Mouse (Mus musculus) embryonic fibroblast, embryonic 13.5 days (primary cell): ENCODE results near the gene Col26a1. TPM values are rescaled to one million over a fixed set of nuclear protein-coding genes. Genes with fewer than 3 reads are reported as not detected.

Source experiments
- H3K27ac ChIP-seq: 2 replicates; pipeline ENCODE4 v1.5.1; 2012; ENCODE audit warnings: low read length, control low read depth, inconsistent platforms; ENCODE audit not compliant: insufficient read depth
- H3K4me1 ChIP-seq: 2 replicates; pipeline ENCODE4 v1.6.1; 2011; ENCODE audit warnings: low read length; ENCODE audit not compliant: control insufficient read depth, insufficient read depth
- H3K4me3 ChIP-seq: 2 replicates; pipeline ENCODE4 v1.5.1; 2011; ENCODE audit warnings: mild to moderate bottlenecking, control low read depth, low read length; ENCODE audit not compliant: insufficient read depth
- CTCF ChIP-seq: IDR thresholded peaks from 2 replicates; pipeline ENCODE4 v1.5.1; 2011; ENCODE audit warnings: mild to moderate bottlenecking, control low read depth, low read length, moderate library complexity, borderline replicate concordance; ENCODE audit not compliant: insufficient read depth
- POLR2A ChIP-seq: IDR thresholded peaks from 2 replicates; pipeline ENCODE4 v1.6.1; 2011; ENCODE audit warnings: low read depth, mild to moderate bottlenecking, control low read depth, low read length, moderate library complexity
- polyA plus RNA-seq: library from polyadenylated mRNA; stranded (reverse); fragments of >200 nt; gene quantifications from 2 replicates; pipeline ENCODE4 v1.2.4, GENCODE M21; 2011; ENCODE audit warnings: low read depth; ENCODE audit not compliant: missing spikeins, insufficient read length

Gene Col26a1
- polyA plus RNA-seq, 1 experiment, result 4.4 TPM

DNA sequence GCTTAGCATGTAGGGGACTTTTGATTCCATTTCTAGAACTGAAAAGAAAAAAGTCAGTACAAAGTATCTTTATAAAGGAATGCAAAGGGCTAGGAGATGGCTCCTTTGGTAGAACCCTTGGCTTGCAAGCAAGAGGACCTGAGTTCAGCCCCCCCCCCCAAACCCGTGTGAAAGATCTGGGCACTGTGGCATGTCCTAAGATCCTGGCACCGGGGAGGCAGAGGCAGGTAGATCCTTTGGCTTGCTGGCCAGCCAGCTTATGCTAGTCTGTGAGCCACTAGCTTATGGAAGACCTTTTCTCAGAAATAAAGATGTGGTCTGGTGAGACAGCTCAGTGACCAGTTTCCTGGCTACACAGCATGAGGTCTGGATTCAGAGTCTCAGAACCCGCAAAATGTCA is 31.2 kb upstream of the Col26a1 start:
- Histone ChIP-seq H3K27ac (no peak overlapping the region), H3K4me1 (no peaks in the 10 kb centered on the region), H3K4me3 (no peak overlapping the region)
- no peak for TF ChIP-seq POLR2A

- H3K4me3 ChIP-seq, result peak within 1 kb of the TSS; percentile 86
- no peak within 1 kb of the TSS for H3K27ac ChIP-seq
- no peak for TF ChIP-seq POLR2A
- no peaks in the 10 kb centered on the region for H3K4me1 ChIP-seq
Observed at GRCm38 (mm10) chr5:136907991-136908857, 25.2 kb upstream of the Col26a1 start, which contains the start of gene Ift22. Gene Ift22, plus strand, starts transcription at chr5:136908150.

- Histone ChIP-seq H3K4me1 (no peaks in the 10 kb centered on the region), H3K4me3 (peak overlapping the region; percentile 34), H3K27ac (no peak overlapping the region)
- TF ChIP-seq CTCF (no peak), POLR2A (no peak)
Observed at GRCm38 (mm10) chr5:136907587-136907986, 24.6 kb upstream of the Col26a1 start.

DNA sequence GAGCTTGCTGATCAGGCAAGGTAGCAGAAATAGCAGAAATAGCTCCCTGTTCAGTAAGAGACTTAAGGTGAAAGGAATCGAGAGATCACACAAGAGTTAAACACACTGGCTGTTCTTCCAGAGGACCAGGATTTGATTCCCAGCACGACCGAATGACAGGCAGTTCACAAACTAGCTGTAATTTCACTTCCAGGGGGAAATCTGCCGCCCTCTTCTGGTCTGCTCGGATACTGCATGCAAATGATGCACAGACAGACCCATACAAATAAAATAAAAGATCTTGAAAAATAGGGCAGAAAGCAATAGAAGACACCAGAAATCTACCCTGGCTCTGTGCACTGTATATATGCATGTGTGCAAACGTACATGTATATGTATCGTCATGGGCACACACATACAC is 22.6 kb upstream of the Col26a1 start:
- TF ChIP-seq POLR2A (no peak), CTCF (no peak)
- no peaks in the 10 kb centered on the region for H3K4me1 ChIP-seq
- no peak overlapping the region for H3K4me3 ChIP-seq
- H3K27ac ChIP-seq, result no peak overlapping the region

DNA sequence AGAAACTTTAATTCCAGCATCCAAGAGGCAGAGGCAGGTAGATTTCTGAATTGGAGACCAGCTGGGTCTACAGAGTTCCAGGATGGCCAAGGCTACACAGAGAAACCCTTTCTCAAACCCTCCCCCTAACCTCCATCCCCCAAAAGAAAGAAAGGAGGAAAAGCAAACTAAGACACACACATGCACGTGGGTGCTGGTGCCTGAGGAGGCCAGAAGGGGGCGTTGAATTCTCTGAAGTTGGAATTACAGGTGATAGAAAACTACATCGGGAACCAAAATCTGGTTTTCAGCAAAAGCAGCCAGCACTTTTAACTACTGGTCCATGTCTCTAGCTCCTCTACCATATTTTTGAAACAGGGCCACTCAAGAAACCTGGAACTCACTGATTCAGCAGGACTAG is 21.6 kb upstream of the Col26a1 start:
- TF ChIP-seq POLR2A (no peak), CTCF (no peak)

DNA sequence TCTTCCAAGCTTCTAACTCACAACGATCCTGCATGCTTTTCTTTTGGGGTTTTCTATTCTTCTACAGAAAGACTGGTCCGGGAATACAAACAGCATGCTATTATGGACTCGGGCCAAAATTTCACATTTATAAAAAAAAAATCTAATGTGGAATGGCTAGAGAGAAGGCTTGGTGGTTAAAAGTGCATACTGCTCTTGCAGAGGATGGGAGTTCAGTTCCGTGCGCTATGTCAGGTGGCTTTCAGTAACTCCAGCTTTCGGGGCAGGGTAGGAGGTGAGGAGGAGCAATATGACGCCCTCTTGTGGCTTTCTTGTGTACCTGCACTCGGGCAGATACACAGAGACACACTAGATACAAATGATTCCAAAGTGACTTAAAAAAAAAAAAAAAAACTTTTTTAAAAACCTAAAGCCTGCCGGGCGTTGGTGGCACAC is 12.5 kb upstream of the Col26a1 start:
- H3K4me1 ChIP-seq, result no peaks in the 10 kb centered on the region
- H3K27ac ChIP-seq, result no peak overlapping the region
- TF ChIP-seq CTCF, result no peak
- TF ChIP-seq POLR2A, result no peak
- H3K4me3 ChIP-seq, result no peak overlapping the region

More for the DNA sequence above, 21.6 kb upstream of the Col26a1 start:
- no peak overlapping the region for H3K4me3 ChIP-seq
- H3K27ac ChIP-seq, result no peak overlapping the region
- H3K4me1 ChIP-seq, result no peaks in the 10 kb centered on the region

DNA sequence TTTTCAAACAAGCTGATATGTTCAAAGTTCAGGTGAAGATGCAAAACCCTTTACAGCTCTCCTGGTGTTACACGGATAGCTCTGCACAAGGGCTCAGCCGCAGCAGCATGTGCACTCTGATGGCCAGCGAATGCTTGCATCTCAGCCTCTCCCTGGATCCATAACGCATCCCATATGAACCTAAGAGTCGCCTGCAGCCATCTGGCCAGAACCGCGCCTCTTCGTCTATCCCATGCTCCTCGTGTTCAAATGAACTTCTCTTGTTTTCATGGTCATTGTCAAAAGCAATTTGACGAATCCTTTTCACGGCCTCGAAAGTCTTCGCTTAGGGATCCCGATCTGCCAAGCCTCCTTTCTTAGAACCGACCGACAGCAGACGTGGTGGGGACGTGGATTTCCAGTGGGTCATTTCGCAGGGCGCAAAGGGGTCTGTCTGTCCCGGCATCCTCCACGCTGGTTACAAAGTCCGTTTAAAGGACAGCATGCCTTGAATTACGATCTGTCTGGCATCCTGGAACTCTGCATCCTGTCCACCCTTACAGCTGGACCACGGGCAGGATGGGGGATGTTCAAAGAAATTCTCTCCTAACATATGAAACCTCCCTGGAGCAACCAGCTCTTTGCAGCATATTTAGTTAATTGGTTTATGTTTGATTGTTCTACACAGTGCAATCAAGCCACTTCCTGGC is 12.0 kb upstream of the Col26a1 start:
- Histone ChIP-seq H3K4me1 (no peaks in the 10 kb centered on the region), H3K27ac (no peak overlapping the region), H3K4me3 (no peak overlapping the region)
- TF ChIP-seq POLR2A, result no peak
- no peak for TF ChIP-seq CTCF

GRCm38 (mm10) chr5:136888539-136889355 is 5.7 kb upstream of the Col26a1 start:
- no peak for TF ChIP-seq CTCF
- TF ChIP-seq POLR2A, result no peak
- no peak overlapping the region for H3K27ac ChIP-seq

DNA sequence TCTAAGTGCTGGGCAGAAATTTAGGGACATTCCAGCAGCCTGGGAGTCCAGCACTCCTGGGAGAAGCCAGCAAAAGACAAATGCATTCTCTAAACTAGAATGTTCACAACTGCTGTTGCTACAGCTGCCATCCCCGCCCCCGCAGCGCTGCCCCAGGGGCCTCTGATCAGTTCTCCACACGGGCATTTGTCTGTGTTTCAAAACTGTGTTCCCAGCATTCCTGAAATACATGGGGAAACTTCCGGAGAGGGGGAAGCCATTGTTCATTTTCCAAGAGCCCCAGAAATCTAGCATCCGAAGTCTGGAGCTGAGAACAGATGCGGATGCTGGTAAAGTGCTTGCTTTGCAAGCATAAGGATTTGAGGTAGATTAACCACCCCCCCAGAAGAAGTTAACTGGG is 3.9 kb upstream of the Col26a1 start:
- H3K27ac ChIP-seq, result no peak overlapping the region
- TF ChIP-seq CTCF (no peak), POLR2A (no peak)
- peaks cover 5% of the 10 kb centered on the region for H3K4me1 ChIP-seq
- no peak overlapping the region for H3K4me3 ChIP-seq

More at GRCm38 (mm10) chr5:136888539-136889355, 5.7 kb upstream of the Col26a1 start:
- Histone ChIP-seq H3K4me1 (peaks cover 5% of the 10 kb centered on the region; the same call in 1 of the 2 replicates), H3K4me3 (no peak overlapping the region)
